Mouse (Mus musculus) central nervous system, embryonic 11.5 days (tissue): Measurements from ENCODE around the gene Tmem59. TPM values are rescaled to one million over a fixed set of nuclear protein-coding genes. Genes with fewer than 3 reads are reported as not detected.

Source experiments
- polyA plus RNA-seq: library from polyadenylated mRNA; depleted of rRNA; stranded (reverse); fragments of >200 nt; gene quantifications from 2 replicates; pipeline ENCODE4 v1.2.3, GENCODE M21; 2012; rRNA removed

Tmem59 gene
- polyA plus RNA-seq, result 98.2 and 148 TPM in 2 replicates

DNA sequence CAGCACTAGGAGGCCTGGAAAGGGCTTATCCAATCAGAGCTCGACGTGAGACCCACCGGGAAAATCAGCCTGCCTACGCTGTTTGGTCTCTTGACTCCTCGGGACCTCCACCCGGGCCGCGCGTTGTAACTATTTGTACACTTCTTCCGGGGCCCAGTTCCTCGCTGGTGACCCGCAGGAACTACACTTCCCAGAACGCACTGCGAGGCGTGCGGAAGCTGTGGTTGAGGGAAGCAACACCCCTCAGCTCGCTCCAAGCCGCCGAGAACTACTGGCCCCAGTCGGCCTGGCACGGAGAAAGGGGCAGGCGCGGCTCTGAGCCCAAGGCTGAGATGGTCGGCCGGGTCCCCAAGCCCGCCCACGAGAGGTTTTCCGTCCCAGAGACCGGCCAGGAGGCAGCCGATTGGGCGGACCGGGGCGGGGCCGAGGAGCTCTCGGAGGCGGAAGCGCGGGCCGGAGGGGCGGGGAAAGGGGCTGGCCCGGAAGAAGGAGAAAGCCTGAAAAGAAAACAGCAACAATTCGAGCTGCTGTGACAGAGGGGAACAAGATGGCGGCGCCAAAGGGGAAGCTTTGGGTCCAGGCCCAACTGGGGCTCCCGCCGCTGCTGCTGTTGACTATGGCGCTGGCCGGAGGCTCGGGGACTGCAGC lies at the start of gene Tmem59:
TSS of gene Tmem59 (plus strand) at position 218 of the 648 bp plus-strand sequence.

DNA sequence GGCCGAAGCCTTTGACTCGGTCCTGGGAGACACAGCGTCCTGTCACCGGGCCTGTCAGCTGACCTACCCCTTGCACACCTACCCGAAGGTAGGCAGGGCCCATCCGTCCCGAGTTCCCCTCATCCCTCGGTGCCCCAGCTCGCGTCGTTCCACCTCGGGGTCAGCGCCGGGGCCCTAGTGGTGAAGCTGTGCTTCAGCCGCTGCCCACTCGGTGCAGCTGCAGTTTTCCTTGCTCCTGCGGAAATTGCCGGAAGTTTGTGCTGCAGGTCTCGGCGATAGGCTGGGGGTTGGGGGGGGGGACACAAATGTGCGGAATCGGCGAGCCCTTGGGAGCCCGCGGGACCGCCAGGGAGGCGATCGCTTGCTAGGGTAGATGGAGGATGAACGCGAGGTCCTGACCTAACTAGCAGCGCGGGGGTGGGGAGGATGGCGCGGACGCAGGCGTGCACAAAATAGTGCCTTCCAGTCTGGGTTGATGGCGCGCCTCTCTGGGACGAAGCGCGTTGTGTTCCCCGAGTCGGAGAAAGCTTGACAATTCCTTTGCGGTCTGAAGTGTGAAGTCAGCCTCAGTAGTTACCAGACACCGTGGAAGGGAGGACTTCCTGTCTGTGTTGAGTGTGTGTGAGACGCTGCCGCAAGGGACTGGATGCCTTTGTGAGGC lies 761 bp downstream of the Tmem59 start, which contains the start of gene Tceanc2:
TSS of gene Tceanc2 (minus strand) at position 287 of the 661 bp plus-strand sequence.

DNA sequence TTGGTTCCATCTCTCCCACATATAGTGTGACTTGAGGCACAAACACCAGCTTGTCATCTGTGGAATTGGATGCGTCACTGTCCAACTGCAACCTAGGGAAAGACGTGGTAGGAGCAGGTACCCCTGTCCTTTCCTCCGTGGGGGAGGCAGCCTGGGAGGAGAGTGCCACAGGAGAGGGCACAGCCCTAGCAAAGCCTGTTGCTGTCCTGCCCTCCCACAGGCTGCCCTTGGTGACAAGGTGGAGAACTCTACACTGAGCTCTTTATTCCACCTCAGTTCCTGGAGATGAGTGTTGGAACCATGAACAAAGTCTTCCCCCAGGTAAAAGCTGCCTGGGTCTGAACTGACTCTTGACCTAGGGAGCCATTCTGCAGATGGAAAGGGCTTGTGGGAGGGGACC lies 30.7 kb downstream of the Tmem59 start, which contains the start of gene Ldlrad1:
TSS of gene Ldlrad1 (plus strand) at position 301 of the 400 bp plus-strand sequence.

Other genes starting within 250 kb of the Tmem59 start
- gene Mrpl37, start 111.5 kb upstream of the Tmem59 start, polyA plus RNA-seq, result 81.7 and 98.0 TPM in 2 replicates
- 7.7 and 10.4 TPM in 2 replicates for gene Cyb5rl, start 111.4 kb upstream of the Tmem59 start, polyA plus RNA-seq
- 0.13 and 0.14 TPM in 2 replicates for gene Cdcp2, start 81.5 kb upstream of the Tmem59 start, polyA plus RNA-seq
- gene Tceanc2, start 717 bp downstream of the Tmem59 start, polyA plus RNA-seq, result 19.2 and 20.6 TPM in 2 replicates
- gene Ldlrad1, start 30.8 kb downstream of the Tmem59 start, polyA plus RNA-seq, result 0.07 and 0.12 TPM in 2 replicates
- gene Lrrc42, start 75.1 kb downstream of the Tmem59 start, polyA plus RNA-seq, result 44.3 and 48.1 TPM in 2 replicates
- 23.1 and 24.0 TPM in 2 replicates for gene Hspb11, start 75.2 kb downstream of the Tmem59 start, polyA plus RNA-seq
- not detected in 2 replicates for gene Dio1, start 128.8 kb downstream of the Tmem59 start, polyA plus RNA-seq
- gene Yipf1, start 136.0 kb downstream of the Tmem59 start, polyA plus RNA-seq, result 22.5 and 30.7 TPM in 2 replicates
- 22.7 and 34.5 TPM in 2 replicates for gene Ndc1, start 189.4 kb downstream of the Tmem59 start, polyA plus RNA-seq